9 mouse cellular contexts compared by ENCODE assay signal in the genomic region with DNA sequence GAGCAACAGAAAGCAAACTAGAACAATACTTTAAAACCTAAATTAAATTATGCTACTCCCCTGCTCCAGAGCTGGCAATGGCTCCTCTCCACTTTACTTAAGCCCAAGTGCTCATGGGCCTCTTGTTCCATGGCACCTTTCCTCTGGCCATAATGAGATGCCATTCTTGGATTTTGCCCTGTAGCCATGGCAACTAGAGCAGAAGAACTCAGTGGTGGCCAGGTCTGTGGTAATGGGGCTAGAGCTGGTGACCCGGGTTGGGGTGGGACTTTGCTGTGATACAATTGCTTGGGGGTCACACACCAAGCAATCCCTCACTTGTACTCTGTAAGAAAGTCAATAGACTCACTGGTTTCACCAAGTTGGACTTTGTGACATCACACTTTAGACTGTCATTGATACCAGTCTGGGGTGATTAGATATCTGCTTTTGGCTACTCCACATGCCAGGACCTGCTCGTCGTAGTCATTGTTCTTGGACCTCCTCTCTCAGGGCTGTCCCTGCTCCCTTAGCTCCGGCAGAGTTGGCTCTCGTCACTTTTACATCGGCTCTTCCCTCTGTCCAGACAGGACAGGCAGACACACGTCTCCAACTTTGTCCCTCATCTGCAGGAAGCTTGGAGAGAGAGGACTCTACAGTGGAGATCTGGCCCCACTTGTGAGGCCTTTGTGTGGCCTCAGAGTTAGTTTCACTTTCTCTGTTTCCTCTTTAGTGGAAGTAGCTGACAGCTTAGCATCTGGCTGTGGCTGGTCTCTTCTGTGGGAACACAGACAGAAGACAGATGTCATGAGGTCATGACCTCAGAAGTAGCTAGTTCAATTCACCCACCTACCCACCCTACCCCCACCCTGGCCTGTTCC. TPM values are rescaled to one million over a fixed set of nuclear protein-coding genes. Genes with fewer than 3 reads are reported as not detected.
DNase-seq lines count a peak whose midpoint lies in the region; ATAC-seq lines count a peak whose summit lies in the region.
"Had no signal": no experiment of that assay in that cellular context is flagged by ENCODE, and none has a peak within 500 bp of the region (broad histone marks: within the 10 kb centered on the region; RNA-seq: fewer than 3 reads in every experiment).

No protein-coding gene starts in this region.

- H3K27ac ChIP-seq in lung, embryonic 16.5 days (ENCODE audit: low read length) = peak overlapping the region; percentile 74
- H3K27ac ChIP-seq in neural tube, embryonic 15.5 days (replicated peaks) = no peak overlapping the region
- H3K27ac ChIP-seq: limb, embryonic 12.5 days had no signal

- peak overlapping the region; percentile 46 for H3K4me2 ChIP-seq in lung, embryonic 16.5 days (ENCODE audit: low read depth, low read length)
- no peak overlapping the region for H3K4me2 ChIP-seq in neural tube, embryonic 15.5 days
- H3K4me2 ChIP-seq: limb, embryonic 12.5 days had no signal

- no peaks in the 10 kb centered on the region for H3K27me3 ChIP-seq in lung, embryonic 16.5 days (ENCODE audit: control insufficient read depth, insufficient read depth, low read depth, low read length)
- no peaks in the 10 kb centered on the region for H3K27me3 ChIP-seq in neural tube, embryonic 15.5 days (replicated peaks)
- H3K27me3 ChIP-seq: limb, embryonic 12.5 days had no signal

- H3K4me1 ChIP-seq in lung, embryonic 16.5 days (replicated peaks; ENCODE audit: control insufficient read depth, insufficient read depth, low read length) = peaks cover 13% of the 10 kb centered on the region
- peaks cover 2% of the 10 kb centered on the region; the same call in 1 of the 2 replicates for H3K4me1 ChIP-seq in neural tube, embryonic 15.5 days

- intact Hi-C loops in heart, postnatal 10 days (cut with DNase I) = no loop called here

- H3K4me3 ChIP-seq in lung, embryonic 16.5 days (ENCODE audit: low read length) = 0 out of 2 replicates have a peak overlapping the region, but pooled peaks have one; percentile 10
- no peak overlapping the region for H3K4me3 ChIP-seq in neural tube, embryonic 15.5 days (replicated peaks)
- H3K4me3 ChIP-seq: limb, embryonic 12.5 days had no signal

- peak; percentile 56; the same call in 1 of the 2 replicates for ATAC-seq in lung, embryonic 16.5 days (ENCODE audit: low read depth)
- ATAC-seq in neural tube, embryonic 15.5 days (ENCODE audit: low FRiP score) = no peak

- no peaks in the 10 kb centered on the region for H3K36me3 ChIP-seq in lung, embryonic 16.5 days (ENCODE audit: control insufficient read depth, insufficient read depth, low read length)
- no peaks in the 10 kb centered on the region for H3K36me3 ChIP-seq in neural tube, embryonic 15.5 days
- H3K36me3 ChIP-seq: limb, embryonic 12.5 days had no signal

- WGBS in lung, embryonic 16.5 days = 28% methylated on average over 7 of the region's 7 CpGs
- WGBS in neural tube, embryonic 15.5 days = 49% methylated on average over 7 of the region's 7 CpGs

- H3K9ac ChIP-seq in lung, embryonic 16.5 days (ENCODE audit: low read length) = peak overlapping the region; percentile 59
- no peak overlapping the region for H3K9ac ChIP-seq in neural tube, embryonic 15.5 days (replicated peaks)
- H3K9ac ChIP-seq: limb, embryonic 12.5 days had no signal

- DNase-seq in 3T3-L1 (ENCODE audit: low read depth, low spot score) (peak; percentile 56), ZHBTc4 (ENCODE audit: low read depth, low spot score) (peak; percentile 48)
- peak; percentile 60 to 63 for DNase-seq in heart, postnatal 10 days
- DNase-seq in yolk sac, embryonic 10.5 days (ENCODE audit: low spot score) = peak; percentile 26
- DNase-seq in urinary bladder, postnatal 4 days (ENCODE audit: low spot score in 2 of 2) = no peak
- no peak for DNase-seq in layer of hippocampus, postnatal 36 days

- no peaks in the 10 kb centered on the region for H3K9me3 ChIP-seq in lung, embryonic 16.5 days (ENCODE audit: control insufficient read depth, low read length)
- H3K9me3 ChIP-seq in neural tube, embryonic 15.5 days (replicated peaks) = no peaks in the 10 kb centered on the region
- H3K9me3 ChIP-seq: limb, embryonic 12.5 days had no signal

RNA-seq across cellular contexts. Expression of a gene that starts 13.4 kb away (rescaled TPM):
- 100 to 1,000 TPM; 162 to 208 TPM for total RNA-seq in heart, postnatal 10 days (2021)
- 75.8 and 81.6 TPM in 2 replicates for polyA plus RNA-seq in lung, embryonic 16.5 days (2015; fragmentation: Nextera tagmentation; extraction: Ambion mirVana)
- polyA plus RNA-seq in neural tube, embryonic 15.5 days (2015; fragmentation: Nextera tagmentation; extraction: Ambion mirVana) = 7.8 and 13.9 TPM in 2 replicates
- total RNA-seq in layer of hippocampus, postnatal 36 days (2021) = 10 to 100 TPM in 1 of 2 experiments, 1 to 10 TPM in 1; 7.9 to 12.7 TPM

Comparison
In these comparisons a context has a peak if more than half of its experiments do, and no peak if none do; other contexts are left out.
1. DNase-seq: peak in 3T3-L1 (single experiment), ZHBTc4 (single experiment), heart, postnatal 10 days (2 of 2) and yolk sac, embryonic 10.5 days (single experiment); none in urinary bladder, postnatal 4 days (0 of 2) and layer of hippocampus, postnatal 36 days (0 of 2).
2. RNA of a gene that starts 13.4 kb away (total RNA-seq): 162 to 208 TPM in heart, postnatal 10 days; 7.9 to 12.7 TPM in layer of hippocampus, postnatal 36 days; every median in the first group is over 10 times any median in the second.